Mouse (Mus musculus) hindbrain, embryonic 10.5 days (tissue): ENCODE results near the gene Tyw3. TPM values are rescaled to one million over a fixed set of nuclear protein-coding genes. Genes with fewer than 3 reads are reported as not detected.

ENCODE experiments used
- DNase-seq: peaks from one replicate; pipeline ENCODE4 v3.0.0-alpha.2; 2017; ENCODE audit warnings: low spot score
- H3K27ac ChIP-seq: fragments of 300-500 bp; sonication (generic); 2 replicates; pipeline ENCODE4 v1.5.1; 2016; ENCODE audit warnings: mild to moderate bottlenecking, moderate library complexity
- H3K27me3 ChIP-seq: fragments of 300-500 bp; sonication (generic); 2 replicates; pipeline ENCODE4 v1.6.1; 2016; ENCODE audit warnings: mild to moderate bottlenecking; ENCODE audit not compliant: poor library complexity, insufficient read depth, severe bottlenecking
- H3K36me3 ChIP-seq: fragments of 300-500 bp; sonication (generic); 2 replicates; pipeline ENCODE4 v1.6.1; 2016; ENCODE audit warnings: mild to moderate bottlenecking, moderate library complexity
- H3K4me1 ChIP-seq: fragments of 300-500 bp; sonication (generic); replicated peaks from 2 replicates; pipeline ENCODE4 v1.6.1; 2016; ENCODE audit warnings: mild to moderate bottlenecking
- H3K4me3 ChIP-seq: fragments of 300-500 bp; sonication (generic); 2 replicates; pipeline ENCODE4 v1.5.1; 2016; ENCODE audit warnings: mild to moderate bottlenecking, moderate library complexity
- H3K9me3 ChIP-seq: fragments of 300-500 bp; sonication (generic); 2 replicates; pipeline ENCODE4 v1.6.1; 2016; ENCODE audit warnings: mild to moderate bottlenecking, moderate library complexity
- WGBS: fragments of 180-500 bp; shearing (Covaris S2); methylation state at CpG from one replicate; pipeline ENCODE4 v1.1.7; 2016; 5-methylcytosine and 5-hydroxymethylcytosine counted together
- polyA plus RNA-seq: library from polyadenylated mRNA; unstranded; fragments of >200 nt; fragmentation: Nextera tagmentation; extraction: Ambion mirVana; gene quantifications from 2 replicates; pipeline ENCODE4 v1.2.1, GENCODE M21; 2016

The Tyw3 gene
- polyA plus RNA-seq, 1 experiment from 2014 or later: 19.2 TPM

DNA sequence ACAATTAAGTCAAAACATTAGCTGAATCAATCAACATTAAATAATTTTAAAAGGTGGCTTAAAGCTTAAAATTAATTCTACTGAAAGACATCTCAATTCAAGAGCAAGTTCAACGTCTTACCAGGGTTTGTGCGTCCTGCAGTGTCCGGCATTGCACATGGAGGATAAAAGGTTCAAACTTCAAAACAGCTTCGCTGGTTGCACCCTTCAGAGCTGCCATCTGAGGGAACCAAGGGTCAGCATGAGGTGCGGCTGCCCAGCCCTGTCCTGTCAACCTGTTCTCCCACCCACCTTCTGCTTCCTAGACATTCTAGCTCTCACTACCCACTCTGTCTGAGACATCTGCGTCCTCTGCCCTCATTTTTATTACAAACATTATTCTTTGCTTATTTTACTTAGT lies 3.3 kb downstream of the Tyw3 start:
- WGBS: 89% methylated on average over 6 of the region's 6 CpGs
- H3K4me3 ChIP-seq: no peak overlapping the region
- DNase-seq: no peak

DNA sequence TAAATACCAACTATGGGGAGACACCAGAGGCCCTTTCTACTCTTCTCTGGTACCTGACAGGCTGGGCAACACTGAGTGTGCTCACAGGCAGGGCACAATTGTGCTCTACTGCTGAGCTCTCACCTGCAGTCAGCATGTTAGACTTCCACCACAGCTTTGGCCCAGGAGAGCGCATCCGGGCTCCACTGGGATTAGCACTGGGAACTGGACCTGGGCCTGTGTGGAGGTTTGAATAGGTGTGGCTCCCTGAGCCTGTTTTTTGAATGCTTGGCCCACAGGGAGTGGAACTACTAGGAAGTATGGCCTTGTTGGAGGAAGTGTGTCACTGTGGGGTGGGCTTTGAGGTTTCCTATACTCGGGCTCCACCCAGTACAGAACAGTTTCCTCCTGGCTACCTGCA lies 5.3 kb downstream of the Tyw3 start:
- H3K36me3 ChIP-seq: peaks cover 70% of the 10 kb centered on the region
- H3K4me3 ChIP-seq: no peak overlapping the region
- no peaks in the 10 kb centered on the region for H3K9me3 ChIP-seq
- DNase-seq: no peak
- 92% methylated on average over 3 of the region's 3 CpGs for WGBS
- H3K27ac ChIP-seq: no peak overlapping the region
- no peaks in the 10 kb centered on the region for H3K27me3 ChIP-seq
- H3K4me1 ChIP-seq: peaks cover 4% of the 10 kb centered on the region

More for the DNA sequence above, 3.3 kb downstream of the Tyw3 start:
- Histone ChIP-seq H3K27me3 (no peaks in the 10 kb centered on the region), H3K27ac (no peak overlapping the region), H3K9me3 (no peaks in the 10 kb centered on the region), H3K4me1 (peaks cover 11% of the 10 kb centered on the region), H3K36me3 (peaks cover 50% of the 10 kb centered on the region)

DNA sequence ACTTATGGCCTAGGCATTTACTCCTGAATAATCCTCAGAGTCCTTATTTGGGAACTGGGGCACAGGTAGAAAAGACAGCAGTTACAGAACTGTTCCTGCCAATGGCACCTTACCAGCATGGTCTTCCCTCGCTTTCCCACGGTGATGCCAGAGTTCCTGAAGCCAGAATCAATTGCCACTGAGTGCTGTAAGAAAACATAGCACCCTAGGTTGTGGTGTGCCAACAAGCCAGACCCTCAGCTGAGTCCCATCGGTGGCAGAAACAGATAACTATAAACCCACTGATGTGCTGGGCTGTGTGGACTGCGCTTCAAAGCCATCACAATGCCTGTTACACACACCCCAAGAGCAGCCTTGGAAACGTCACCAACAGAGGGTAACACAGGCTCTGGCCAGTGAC lies 5.9 kb downstream of the Tyw3 start:
- no peak for DNase-seq
- H3K27me3 ChIP-seq: no peaks in the 10 kb centered on the region
- H3K9me3 ChIP-seq: no peaks in the 10 kb centered on the region
- H3K4me1 ChIP-seq: no peaks in the 10 kb centered on the region
- peaks cover 76% of the 10 kb centered on the region for H3K36me3 ChIP-seq
- H3K27ac ChIP-seq: no peak overlapping the region
- H3K4me3 ChIP-seq: no peak overlapping the region
- 93% methylated on average over 5 of the region's 5 CpGs for WGBS

DNA sequence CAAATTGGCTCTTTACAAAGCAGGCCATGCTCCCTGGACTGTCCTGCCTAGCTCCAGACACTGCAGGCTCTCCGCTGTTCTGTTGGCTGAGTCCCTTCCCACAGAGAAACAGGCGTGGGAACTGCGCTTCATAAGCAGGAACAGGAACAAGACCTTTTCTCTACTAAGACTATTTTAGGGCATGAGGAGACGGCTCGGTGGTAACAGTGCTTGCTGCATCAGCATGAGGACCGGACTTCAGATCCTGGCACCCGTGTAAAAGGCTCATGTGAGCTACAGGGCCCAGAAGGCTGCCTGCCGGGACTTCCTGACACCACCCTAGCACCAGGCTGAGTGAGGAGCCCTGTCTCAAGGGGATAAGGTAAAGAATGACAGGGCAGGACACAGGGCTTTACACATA lies 12.6 kb downstream of the Tyw3 start:
- Histone ChIP-seq H3K27ac (no peak overlapping the region), H3K36me3 (peaks cover 58% of the 10 kb centered on the region), H3K4me3 (no peak overlapping the region), H3K9me3 (no peaks in the 10 kb centered on the region), H3K27me3 (no peaks in the 10 kb centered on the region), H3K4me1 (no peaks in the 10 kb centered on the region)
- DNase-seq: no peak
- WGBS: 87% methylated on average over 8 of the region's 8 CpGs

DNA sequence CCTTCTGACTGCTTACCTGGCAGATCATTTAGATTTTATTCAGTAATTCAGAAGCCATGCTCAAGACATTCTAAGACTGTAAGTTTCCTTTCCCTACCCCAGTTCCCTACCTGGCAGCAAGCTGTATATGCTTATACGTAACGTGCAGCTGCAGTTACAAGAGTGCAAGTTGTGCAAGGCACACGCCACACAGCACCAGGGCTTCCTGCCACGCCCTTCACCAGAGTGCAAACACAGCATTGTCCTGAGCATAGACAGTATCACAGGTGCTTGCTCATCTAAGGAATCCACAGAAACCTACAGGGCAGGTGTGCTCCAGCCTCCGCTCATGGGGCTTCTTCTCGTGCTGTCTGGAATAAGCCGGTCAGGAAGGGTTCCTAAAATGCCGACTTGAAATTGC lies 19.0 kb downstream of the Tyw3 start:
- H3K27ac ChIP-seq: no peak overlapping the region
- no peaks in the 10 kb centered on the region for H3K4me1 ChIP-seq
- no peaks in the 10 kb centered on the region for H3K27me3 ChIP-seq
- H3K4me3 ChIP-seq: no peak overlapping the region
- no peaks in the 10 kb centered on the region for H3K9me3 ChIP-seq
- no peak for DNase-seq
- peaks cover 26% of the 10 kb centered on the region for H3K36me3 ChIP-seq
- 93% methylated on average over 8 of the region's 8 CpGs for WGBS

DNA sequence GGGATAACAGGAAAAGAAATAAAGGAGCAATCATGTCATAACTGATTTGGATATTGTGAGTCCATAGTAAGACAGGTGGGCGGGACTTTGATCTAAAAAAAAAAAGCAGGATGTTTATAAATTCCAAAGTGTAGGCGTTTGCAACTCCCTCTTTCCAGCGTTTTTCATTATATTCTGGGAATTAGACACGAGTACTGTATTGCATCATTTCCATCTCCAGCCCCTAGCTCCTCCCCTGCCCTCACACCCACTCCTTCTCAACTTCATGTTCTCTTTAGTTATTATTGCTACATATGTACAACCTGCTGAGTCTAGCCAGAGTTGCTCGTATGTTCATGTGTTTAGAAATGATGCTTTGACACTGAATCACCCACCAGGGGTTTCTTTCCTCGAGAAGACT lies 23.2 kb downstream of the Tyw3 start:
- 79% methylated on average over 6 of the region's 6 CpGs for WGBS
- no peak overlapping the region for H3K27ac ChIP-seq
- no peaks in the 10 kb centered on the region for H3K9me3 ChIP-seq
- H3K27me3 ChIP-seq: peaks cover 22% of the 10 kb centered on the region; the same call in 1 of the 2 replicates
- H3K36me3 ChIP-seq: peaks cover 7% of the 10 kb centered on the region
- DNase-seq: no peak
- no peak overlapping the region for H3K4me3 ChIP-seq
- H3K4me1 ChIP-seq: peaks cover 16% of the 10 kb centered on the region

DNA sequence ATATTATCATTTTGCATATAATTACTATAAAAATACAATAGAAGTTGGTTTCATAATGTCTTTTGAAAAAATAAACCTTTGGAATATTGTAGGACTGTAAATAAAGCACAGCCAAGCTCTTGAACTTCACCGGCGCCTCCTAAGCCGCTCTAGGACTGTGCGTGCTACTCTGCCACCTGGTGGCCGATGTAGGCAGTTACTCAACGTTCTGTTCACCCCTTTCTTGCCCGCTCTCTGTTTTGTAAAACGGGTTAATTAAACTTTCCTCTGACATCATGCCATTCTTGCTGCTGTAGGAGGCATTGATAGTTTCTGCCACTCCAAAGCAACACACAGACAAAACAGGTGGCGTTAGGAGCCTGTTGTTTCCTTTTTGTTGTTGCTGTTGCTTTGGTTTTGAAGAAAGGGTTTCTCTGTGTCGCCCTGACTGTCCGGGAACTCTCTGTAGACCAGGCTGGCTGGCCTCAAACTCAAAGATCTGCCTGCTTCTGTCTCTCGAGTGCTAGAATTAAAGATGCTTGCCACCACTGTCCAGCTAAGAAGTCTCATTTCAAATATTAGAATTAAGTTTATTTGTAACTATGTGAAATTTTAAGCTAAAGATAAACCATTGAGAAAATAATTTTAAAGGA lies 24.4 kb downstream of the Tyw3 start:
- 12% methylated on average over 12 of the region's 12 CpGs for WGBS
- Histone ChIP-seq H3K27ac (no peak overlapping the region), H3K4me3 (no peak overlapping the region), H3K36me3 (no peaks in the 10 kb centered on the region), H3K9me3 (no peaks in the 10 kb centered on the region), H3K4me1 (peaks cover 16% of the 10 kb centered on the region), H3K27me3 (peaks cover 22% of the 10 kb centered on the region; the same call in 1 of the 2 replicates)
- peak; percentile 81 for DNase-seq

DNA sequence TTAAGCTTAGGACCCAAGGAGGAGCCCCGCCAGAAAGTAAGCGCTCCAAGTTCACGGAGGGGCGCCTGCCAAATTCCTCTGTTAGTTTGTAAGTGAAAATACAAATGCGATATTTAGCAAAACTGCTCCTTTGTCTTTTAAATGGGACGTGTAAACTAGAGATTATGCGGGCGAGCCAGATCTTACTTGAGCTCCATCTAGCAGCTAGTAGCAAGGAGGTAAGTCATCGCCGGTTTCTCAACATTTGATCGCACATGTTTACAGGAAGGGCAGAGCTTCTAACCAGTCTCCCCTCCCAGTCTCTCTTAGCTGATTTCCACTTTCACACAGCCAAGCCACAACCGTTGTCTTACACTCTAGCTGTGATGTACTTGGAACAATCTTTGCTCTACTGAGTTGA lies 26.1 kb downstream of the Tyw3 start:
- H3K36me3 ChIP-seq: no peaks in the 10 kb centered on the region
- H3K9me3 ChIP-seq: no peaks in the 10 kb centered on the region
- peak; percentile 24 for DNase-seq
- no peak overlapping the region for H3K27ac ChIP-seq
- H3K4me1 ChIP-seq: peaks cover 16% of the 10 kb centered on the region
- H3K27me3 ChIP-seq: peaks cover 27% of the 10 kb centered on the region; the same call in 1 of the 2 replicates
- WGBS: 8% methylated on average over 12 of the region's 12 CpGs
- H3K4me3 ChIP-seq: peak overlapping the region; percentile 34

DNA sequence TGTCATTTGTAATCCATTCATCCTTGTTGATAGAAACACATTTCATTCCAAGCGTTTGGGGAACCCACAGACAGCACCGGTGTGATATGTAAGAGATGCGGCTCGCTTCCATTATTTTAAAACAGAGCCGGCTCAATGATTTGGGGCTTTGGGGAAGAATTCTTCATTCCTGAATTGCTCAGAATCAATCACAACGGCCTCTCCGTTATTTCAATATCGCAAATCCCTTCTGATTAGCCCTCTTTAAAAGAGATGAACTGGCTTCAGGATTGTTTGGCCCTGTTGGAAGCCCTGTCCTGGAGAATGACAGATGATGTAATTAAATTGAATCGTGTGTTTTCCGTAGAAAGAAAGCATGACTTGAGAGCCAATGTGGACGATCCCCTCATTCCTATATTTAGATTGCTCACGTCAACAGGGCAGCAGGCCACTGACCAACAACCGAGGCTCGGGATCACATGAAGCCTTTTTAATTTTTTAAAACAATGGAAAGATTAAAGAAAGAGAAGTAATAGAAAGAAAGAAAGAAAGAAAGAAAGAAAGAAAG lies 26.8 kb downstream of the Tyw3 start:
- DNase-seq: no peak
- WGBS: 54% methylated on average over 14 of the region's 14 CpGs
- Histone ChIP-seq H3K9me3 (no peaks in the 10 kb centered on the region), H3K36me3 (no peaks in the 10 kb centered on the region), H3K27ac (no peak overlapping the region), H3K4me3 (no peak overlapping the region), H3K4me1 (peaks cover 16% of the 10 kb centered on the region), H3K27me3 (peaks cover 27% of the 10 kb centered on the region; the same call in 1 of the 2 replicates)

DNA sequence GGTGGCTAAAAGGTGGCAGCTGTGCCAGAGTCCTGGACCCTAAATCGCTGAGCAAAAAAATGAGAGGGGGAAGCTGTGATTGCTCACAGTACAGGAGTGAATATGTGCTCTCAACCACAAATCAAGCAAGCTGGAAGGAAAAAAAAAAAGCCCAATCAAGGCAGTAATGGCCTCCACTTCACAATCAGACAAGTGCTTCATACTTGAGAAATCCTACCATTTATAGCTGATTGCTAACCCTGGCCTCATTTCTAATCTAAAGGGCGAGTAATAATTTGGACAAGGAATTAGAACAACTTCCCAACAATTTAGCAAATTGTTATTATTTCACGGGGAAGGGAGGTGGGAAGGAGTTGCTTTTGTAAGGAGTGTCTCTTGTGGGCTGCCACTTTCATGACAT lies 31.5 kb downstream of the Tyw3 start:
- no peak for DNase-seq
- H3K27ac ChIP-seq: no peak overlapping the region
- no peaks in the 10 kb centered on the region for H3K9me3 ChIP-seq
- no peaks in the 10 kb centered on the region for H3K36me3 ChIP-seq
- H3K4me3 ChIP-seq: no peak overlapping the region
- WGBS: 74% methylated on average over 3 of the region's 3 CpGs
- H3K4me1 ChIP-seq: 0 out of 2 replicates have a peak, but pooled peaks cover 5% of the 10 kb centered on the region
- H3K27me3 ChIP-seq: peaks cover 14% of the 10 kb centered on the region; the same call in 1 of the 2 replicates

DNA sequence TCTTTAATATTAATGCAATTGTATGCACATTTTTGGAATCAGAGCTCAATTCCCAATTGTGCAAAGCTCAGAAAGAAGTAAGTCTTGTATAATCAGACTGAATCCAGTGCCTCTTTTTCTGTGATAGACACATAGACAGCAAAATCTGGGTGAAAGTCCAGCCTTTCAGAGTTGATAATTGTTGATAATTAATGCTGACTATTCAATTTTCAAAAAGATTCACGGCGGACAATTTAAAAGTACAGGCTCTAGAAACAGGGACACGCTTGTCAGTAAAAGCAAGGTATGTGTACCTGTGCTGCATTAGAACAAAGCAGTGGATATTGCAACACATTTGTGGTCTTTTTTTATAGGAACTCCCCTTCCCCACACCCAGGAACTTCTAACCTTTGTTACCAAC lies 34.7 kb downstream of the Tyw3 start:
- Histone ChIP-seq H3K4me1 (no peaks in the 10 kb centered on the region), H3K27me3 (peaks cover 5% of the 10 kb centered on the region; the same call in 1 of the 2 replicates), H3K9me3 (no peaks in the 10 kb centered on the region), H3K27ac (no peak overlapping the region), H3K36me3 (no peaks in the 10 kb centered on the region), H3K4me3 (no peak overlapping the region)
- DNase-seq: no peak
- WGBS: 95% methylated on average over 3 of the region's 3 CpGs

DNA sequence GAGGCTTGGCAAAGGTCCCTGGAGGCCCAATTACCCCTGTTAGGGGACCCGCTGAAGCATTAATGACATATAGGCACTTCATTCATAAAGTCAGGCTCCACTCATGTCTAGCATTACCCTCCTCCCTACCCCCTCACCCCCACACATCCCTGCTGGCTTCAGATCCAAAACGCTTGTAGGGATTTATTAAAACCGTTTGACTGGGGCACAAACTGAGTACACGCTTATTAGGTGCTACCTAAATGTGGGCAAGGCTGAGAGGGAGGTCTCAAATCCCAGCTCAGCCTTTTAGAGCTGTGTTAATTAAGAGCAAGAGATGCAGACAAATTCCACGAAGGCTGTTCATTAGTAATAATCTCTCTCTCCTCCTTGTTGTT lies 45.9 kb downstream of the Tyw3 start:
- WGBS: 58% methylated on average over 5 of the region's 5 CpGs

DNA sequence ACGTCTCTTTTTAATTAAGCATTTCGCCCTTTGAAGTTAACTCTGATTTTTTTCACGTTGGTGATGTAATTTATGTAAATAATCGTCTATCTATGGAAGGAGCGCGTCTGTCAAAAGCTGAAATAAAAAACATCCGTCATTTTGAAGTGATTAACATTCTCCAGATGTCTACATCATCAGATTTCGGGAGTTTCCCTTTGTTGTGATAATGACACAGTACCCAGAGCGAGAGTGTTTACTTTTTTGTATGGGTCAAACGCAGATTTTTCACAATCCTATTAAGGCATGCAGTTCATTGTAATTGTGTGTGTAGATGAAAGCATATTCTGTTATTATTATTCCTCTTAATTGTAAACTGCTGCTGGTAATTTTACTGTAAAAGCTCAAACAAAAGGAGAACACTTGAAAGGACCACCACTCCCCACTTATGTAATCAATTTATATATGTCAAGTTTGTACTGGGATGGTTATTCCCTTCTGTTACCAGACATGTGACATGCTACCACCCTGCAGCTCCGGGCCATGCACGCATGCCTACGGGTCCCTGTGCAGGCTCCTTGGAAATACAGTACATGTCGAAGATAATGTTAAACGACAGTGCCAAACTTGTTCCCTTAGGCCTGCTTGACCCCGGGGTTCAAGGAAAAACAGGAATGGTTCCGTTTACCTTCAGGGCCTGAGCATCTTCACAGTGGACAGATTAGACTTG lies 46.4 kb downstream of the Tyw3 start:
- H3K4me1 ChIP-seq: peaks cover 39% of the 10 kb centered on the region
- H3K9me3 ChIP-seq: no peaks in the 10 kb centered on the region
- H3K27ac ChIP-seq: no peak overlapping the region
- H3K36me3 ChIP-seq: no peaks in the 10 kb centered on the region
- H3K27me3 ChIP-seq: peaks cover 38% of the 10 kb centered on the region
- peak; percentile 29 for DNase-seq
- no peak overlapping the region for H3K4me3 ChIP-seq
- WGBS: 47% methylated on average over 17 of the region's 17 CpGs

More for the DNA sequence above, 45.9 kb downstream of the Tyw3 start:
- Histone ChIP-seq H3K9me3 (no peaks in the 10 kb centered on the region), H3K27ac (no peak overlapping the region), H3K4me1 (peaks cover 39% of the 10 kb centered on the region), H3K27me3 (peaks cover 38% of the 10 kb centered on the region), H3K4me3 (no peak overlapping the region), H3K36me3 (no peaks in the 10 kb centered on the region)
- no peak for DNase-seq
